Mouse (Mus musculus) thymus, adult 2 months (tissue): ENCODE data around the gene Plxnc1. TPM values are rescaled to one million over a fixed set of nuclear protein-coding genes. Genes with fewer than 3 reads are reported as not detected.

Experiments
- DNase-seq: peaks from one replicate; pipeline ENCODE4 v3.0.0; 2021
- H3K27ac ChIP-seq: fragments of 200-500 bp; 2 replicates; pipeline ENCODE4 v1.5.1; 2012; ENCODE audit warnings: low read length, control low read depth; ENCODE audit not compliant: control insufficient read depth, insufficient read depth
- H3K27me3 ChIP-seq: fragments of 200-500 bp; 2 replicates; pipeline ENCODE4 v1.6.1; 2012; ENCODE audit warnings: mild to moderate bottlenecking, low read length, moderate library complexity, mixed read lengths; ENCODE audit not compliant: control insufficient read depth, insufficient read depth
- H3K36me3 ChIP-seq: fragments of 200-500 bp; 2 replicates; pipeline ENCODE4 v1.6.1; 2012; ENCODE audit warnings: mild to moderate bottlenecking, low read length, moderate library complexity; ENCODE audit not compliant: control insufficient read depth, insufficient read depth
- H3K4me1 ChIP-seq: fragments of 200-500 bp; replicated peaks from 2 replicates; pipeline ENCODE4 v1.6.1; 2012; ENCODE audit warnings: low read length; ENCODE audit not compliant: control insufficient read depth, insufficient read depth
- H3K4me3 ChIP-seq: fragments of 200-500 bp; 2 replicates; pipeline ENCODE4 v1.5.1; 2012; ENCODE audit warnings: mild to moderate bottlenecking, low read length, control low read depth, moderate library complexity; ENCODE audit not compliant: control insufficient read depth, insufficient read depth
- CTCF ChIP-seq: fragments of 200-500 bp; IDR thresholded peaks from 2 replicates; pipeline ENCODE4 v1.5.1; 2012; ENCODE audit warnings: mild to moderate bottlenecking, control low read depth, low read length, moderate library complexity, borderline replicate concordance; ENCODE audit not compliant: control insufficient read depth, poor library complexity, insufficient read depth; ENCODE audit errors: extremely low read depth
- POLR2A ChIP-seq: fragments of 200-500 bp; IDR thresholded peaks from 2 replicates; pipeline ENCODE4 v1.6.1; 2012; ENCODE audit warnings: mild to moderate bottlenecking, low read length, control low read depth, moderate library complexity; ENCODE audit not compliant: control insufficient read depth, poor library complexity, insufficient read depth; ENCODE audit errors: extremely low read depth
- WGBS: fragments of 180-500 bp; shearing (Covaris S2); methylation state at CpG from one replicate; pipeline ENCODE4 v1.1.7; 2018; 5-methylcytosine and 5-hydroxymethylcytosine counted together
- polyA plus RNA-seq: library from polyadenylated mRNA; depleted of rRNA; stranded (reverse); fragments of >200 nt; gene quantifications from 2 replicates; pipeline ENCODE4 v1.2.3, GENCODE M21; 2012

Plxnc1 gene
- polyA plus RNA-seq, 1 experiment, result 8.7 TPM

DNA sequence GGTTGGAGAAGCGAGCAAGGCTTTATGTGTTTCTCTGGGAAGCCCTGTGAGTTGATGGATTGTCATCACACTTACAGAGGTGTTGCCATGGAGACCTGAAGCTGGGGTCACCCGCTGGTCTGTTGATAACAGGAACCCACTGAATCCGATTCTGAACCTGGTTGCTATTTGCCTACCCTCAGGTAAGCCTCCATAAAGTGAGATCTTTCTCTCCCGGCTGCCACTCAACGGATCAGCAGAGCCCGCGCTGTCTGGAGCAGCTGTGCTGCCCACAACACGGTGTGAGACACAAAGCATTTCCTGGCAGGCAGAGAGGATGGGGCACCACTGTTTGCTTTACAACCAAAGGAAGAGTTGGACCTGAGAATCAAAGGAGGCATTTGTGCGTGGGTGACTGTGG lies 79.4 kb downstream of the Plxnc1 start:
- Histone ChIP-seq H3K27ac (no peak overlapping the region), H3K27me3 (no peaks in the 10 kb centered on the region), H3K36me3 (no peaks in the 10 kb centered on the region), H3K4me1 (peaks cover 5% of the 10 kb centered on the region; the same call in 1 of the 2 replicates), H3K4me3 (no peak overlapping the region)
- DNase-seq, result no peak
- WGBS, result 38% methylated on average over 9 of the region's 9 CpGs
- TF ChIP-seq POLR2A (no peak), CTCF (no peak)

DNA sequence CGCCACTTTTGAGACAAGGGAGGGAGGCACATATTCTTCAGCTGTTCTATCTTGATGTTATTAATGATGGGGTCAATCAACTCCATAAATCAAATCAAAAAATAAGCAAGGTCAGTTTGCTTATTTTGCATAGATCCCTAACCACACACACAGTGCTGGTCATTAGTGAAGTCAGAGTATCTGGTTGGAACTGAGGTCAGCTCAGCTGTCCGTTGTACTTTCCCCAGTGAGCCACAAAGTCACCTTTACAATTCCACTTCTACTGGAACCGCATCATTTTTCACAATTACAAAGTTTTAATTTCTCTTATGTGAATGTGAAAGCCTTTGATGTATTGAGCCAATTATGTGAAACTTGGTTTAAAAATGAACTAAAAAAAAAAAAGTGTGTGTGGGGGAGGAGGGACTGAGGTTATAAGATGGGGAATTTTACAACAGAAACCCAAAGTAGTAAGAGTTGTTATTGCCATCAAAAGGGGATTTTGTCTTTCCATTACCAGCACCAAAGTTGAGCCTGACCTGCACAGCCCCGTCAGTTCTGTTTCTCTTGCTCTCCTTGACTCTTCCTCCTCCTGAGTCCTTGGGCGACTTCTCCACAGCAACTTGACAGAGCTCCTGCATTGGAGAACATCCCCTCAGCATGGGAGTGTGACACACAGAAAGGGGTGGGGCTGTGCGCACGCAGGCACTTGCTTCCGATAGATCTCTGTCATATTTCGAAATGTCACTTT lies 80.3 kb downstream of the Plxnc1 start:
- TF ChIP-seq POLR2A (no peak), CTCF (no peak)
- DNase-seq, result no peak
- Histone ChIP-seq H3K4me1 (peaks cover 5% of the 10 kb centered on the region; the same call in 1 of the 2 replicates), H3K27me3 (no peaks in the 10 kb centered on the region), H3K36me3 (no peaks in the 10 kb centered on the region), H3K27ac (no peak overlapping the region), H3K4me3 (no peak overlapping the region)
- WGBS, result 89% methylated on average over 9 of the region's 9 CpGs

DNA sequence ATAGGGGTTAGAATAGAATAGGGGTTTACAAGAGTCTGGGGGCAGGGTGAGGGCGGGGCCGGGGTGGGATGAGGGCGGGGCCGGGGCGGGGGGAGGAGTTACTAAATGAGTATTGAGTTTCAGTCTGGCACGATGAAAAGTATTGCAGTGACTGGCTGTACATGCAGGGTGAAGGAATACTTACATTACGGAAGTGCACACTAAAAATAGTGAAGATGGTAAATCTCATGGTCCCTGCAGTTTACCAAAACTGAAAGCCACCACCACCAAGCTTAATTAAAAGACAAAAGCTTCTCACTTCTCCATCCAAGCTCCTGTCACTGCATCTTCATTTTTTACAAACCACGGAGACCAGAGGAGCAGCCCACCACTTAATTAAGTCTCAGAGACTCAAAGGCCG lies 81.4 kb downstream of the Plxnc1 start:
- peaks cover 5% of the 10 kb centered on the region; the same call in 1 of the 2 replicates for H3K4me1 ChIP-seq
- H3K27me3 ChIP-seq, result no peaks in the 10 kb centered on the region
- no peaks in the 10 kb centered on the region for H3K36me3 ChIP-seq
- DNase-seq, result no peak
- H3K4me3 ChIP-seq, result no peak overlapping the region
- WGBS, result 95% methylated on average over 9 of the region's 9 CpGs
- TF ChIP-seq CTCF (no peak), POLR2A (no peak)
- H3K27ac ChIP-seq, result no peak overlapping the region

DNA sequence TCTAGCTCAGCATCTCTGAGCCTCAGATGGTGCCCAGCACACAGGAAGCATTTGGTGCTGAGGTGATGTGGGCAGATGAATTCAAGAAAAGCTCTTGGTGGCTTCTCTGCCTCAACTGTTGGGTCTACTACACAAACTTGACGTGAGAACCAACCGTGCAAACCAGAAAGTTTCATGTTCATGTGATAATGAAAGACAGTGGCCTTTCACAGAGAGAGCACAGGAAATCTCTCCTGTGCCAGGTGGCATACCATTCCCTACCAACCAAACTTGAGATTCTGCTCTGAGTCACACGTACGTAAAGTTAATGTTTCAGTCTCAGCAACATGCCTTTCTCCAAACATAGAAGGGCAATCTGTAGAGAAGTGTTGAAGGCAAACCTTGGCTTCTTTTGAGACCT lies 83.8 kb downstream of the Plxnc1 start:
- TF ChIP-seq POLR2A (no peak), CTCF (no peak)
- DNase-seq, result no peak
- H3K27me3 ChIP-seq, result no peaks in the 10 kb centered on the region
- no peak overlapping the region for H3K27ac ChIP-seq
- no peak overlapping the region for H3K4me3 ChIP-seq
- H3K4me1 ChIP-seq, result peaks cover 5% of the 10 kb centered on the region; the same call in 1 of the 2 replicates
- no peaks in the 10 kb centered on the region for H3K36me3 ChIP-seq
- 89% methylated on average over 4 of the region's 4 CpGs for WGBS

DNA sequence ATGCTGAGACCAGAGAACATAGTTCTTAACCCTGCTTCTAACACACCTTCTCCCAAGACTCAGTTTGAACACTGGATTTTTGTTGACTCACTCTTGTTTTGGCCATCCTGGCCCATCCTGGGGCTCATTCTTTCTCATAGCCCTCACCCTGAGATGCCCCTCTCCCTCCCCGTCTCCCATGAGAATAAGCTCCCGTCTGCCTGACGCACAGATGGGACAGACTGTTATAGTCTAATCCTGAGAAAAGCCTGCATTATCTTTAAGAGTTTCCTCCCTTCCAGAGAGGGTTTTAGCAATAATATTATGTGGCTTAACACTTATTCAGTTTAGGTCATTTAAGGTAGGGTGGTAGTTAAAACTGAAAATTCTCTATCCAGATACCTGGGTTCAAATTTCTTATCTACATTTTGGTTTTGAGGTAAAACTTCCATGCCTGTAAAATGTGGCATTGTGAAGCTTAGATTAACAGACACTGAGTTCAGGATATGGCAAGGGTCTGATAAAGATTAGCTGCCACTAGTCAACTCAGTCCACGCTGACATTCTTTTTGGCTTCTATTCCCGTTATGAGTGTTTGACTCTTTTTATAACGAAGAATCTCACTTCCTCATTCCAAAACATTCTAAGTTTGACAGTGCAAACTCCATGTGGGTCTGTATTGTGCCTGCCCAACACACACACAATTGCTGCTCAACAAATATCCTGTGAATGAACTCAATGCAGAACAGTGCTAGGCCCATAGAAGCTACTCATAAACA lies 86.2 kb downstream of the Plxnc1 start:
- Histone ChIP-seq H3K27ac (no peak overlapping the region), H3K27me3 (no peaks in the 10 kb centered on the region), H3K4me3 (no peak overlapping the region), H3K36me3 (no peaks in the 10 kb centered on the region), H3K4me1 (no peaks in the 10 kb centered on the region)
- DNase-seq, result no peak
- TF ChIP-seq POLR2A (no peak), CTCF (no peak)
- 77% methylated on average over 6 of the region's 6 CpGs for WGBS

DNA sequence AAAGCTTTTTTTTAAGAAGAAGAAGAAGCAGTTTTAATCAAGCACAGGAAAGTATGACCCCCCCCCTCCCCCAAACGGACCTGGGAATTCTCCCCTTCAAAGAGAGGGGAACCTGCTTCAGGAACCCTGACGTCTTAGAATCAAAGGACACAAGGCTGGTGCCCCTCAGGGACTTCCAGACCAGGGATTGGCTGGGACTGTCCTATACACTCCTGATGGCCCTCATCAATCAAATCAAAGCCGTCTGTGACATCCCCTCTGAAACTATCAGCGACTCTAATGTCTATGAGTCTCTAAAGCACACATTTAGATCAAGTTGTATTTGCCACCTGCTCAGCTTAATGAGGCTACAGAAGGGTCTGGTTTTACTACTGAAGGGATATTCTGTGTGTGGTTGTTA lies 94.1 kb downstream of the Plxnc1 start:
- WGBS, result 86% methylated on average over 4 of the region's 4 CpGs
- no peak for DNase-seq
- H3K27me3 ChIP-seq, result no peaks in the 10 kb centered on the region
- no peaks in the 10 kb centered on the region for H3K36me3 ChIP-seq
- H3K27ac ChIP-seq, result no peak overlapping the region
- peaks cover 9% of the 10 kb centered on the region; the same call in 1 of the 2 replicates for H3K4me1 ChIP-seq
- H3K4me3 ChIP-seq, result no peak overlapping the region
- TF ChIP-seq CTCF (no peak), POLR2A (no peak)
